Mouse (Mus musculus): ENCODE measurements around the gene Apc2. TPM values are rescaled to one million over a fixed set of nuclear protein-coding genes. Genes with fewer than 3 reads are reported as not detected.

Gene Apc2
- polyA plus RNA-seq, 1 experiment from 2014 or later = 247 TPM

GRCm38 (mm10) chr10:80299824-80300223 is 4.0 kb downstream of the Apc2 start:
- ATAC-seq (replicated peaks) = no peak
- H3K4me1 ChIP-seq = peaks cover 73% of the 10 kb centered on the region
- no peaks in the 10 kb centered on the region for H3K27me3 ChIP-seq (replicated peaks)
- H3K36me3 ChIP-seq (replicated peaks) = peaks cover 14% of the 10 kb centered on the region
- H3K27ac ChIP-seq = peak overlapping the region; percentile 98
- peak overlapping the region; percentile 92 for H3K9ac ChIP-seq
- H3K4me2 ChIP-seq = peak overlapping the region; percentile 98
- peak overlapping the region; percentile 67 for H3K4me3 ChIP-seq
- WGBS = 28% methylated on average over 10 of the region's 10 CpGs
- no peaks in the 10 kb centered on the region for H3K9me3 ChIP-seq

DNA sequence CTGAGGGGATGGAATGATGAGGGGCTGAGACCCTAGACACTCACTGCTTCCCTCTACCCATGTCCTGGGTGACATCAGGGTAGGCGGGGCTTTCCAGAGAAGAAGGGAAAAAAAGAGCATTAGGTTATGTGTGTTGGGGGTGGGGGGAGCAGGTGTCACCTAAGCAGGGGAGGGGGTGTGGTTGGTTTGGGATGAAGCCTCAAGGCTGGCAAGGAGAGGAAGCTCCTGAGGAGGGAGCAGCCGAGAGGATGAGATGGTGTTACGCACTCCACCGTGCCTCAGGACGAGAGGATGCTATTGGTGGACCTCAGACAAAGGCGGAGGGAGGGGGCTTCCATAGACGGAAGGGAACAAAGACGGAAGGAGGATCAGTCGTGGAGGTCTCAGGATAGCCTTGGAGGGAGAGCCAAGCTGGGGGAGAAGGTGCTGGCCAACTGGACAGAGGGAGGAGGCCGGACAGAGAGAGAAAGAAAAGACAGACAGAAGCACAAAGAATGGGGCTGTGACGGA is 5.0 kb downstream of the Apc2 start:
- H3K4me2 ChIP-seq = peak overlapping the region; percentile 98
- 2% methylated on average over 11 of the region's 11 CpGs for WGBS
- H3K4me3 ChIP-seq = peak overlapping the region; percentile 67
- peaks cover 23% of the 10 kb centered on the region for H3K36me3 ChIP-seq (replicated peaks)
- H3K27ac ChIP-seq = peak overlapping the region; percentile 98
- H3K9ac ChIP-seq = peak overlapping the region; percentile 92
- H3K27me3 ChIP-seq (replicated peaks) = no peaks in the 10 kb centered on the region
- peaks cover 73% of the 10 kb centered on the region for H3K4me1 ChIP-seq
- ATAC-seq (replicated peaks) = peak; percentile 85
- no peaks in the 10 kb centered on the region for H3K9me3 ChIP-seq

DNA sequence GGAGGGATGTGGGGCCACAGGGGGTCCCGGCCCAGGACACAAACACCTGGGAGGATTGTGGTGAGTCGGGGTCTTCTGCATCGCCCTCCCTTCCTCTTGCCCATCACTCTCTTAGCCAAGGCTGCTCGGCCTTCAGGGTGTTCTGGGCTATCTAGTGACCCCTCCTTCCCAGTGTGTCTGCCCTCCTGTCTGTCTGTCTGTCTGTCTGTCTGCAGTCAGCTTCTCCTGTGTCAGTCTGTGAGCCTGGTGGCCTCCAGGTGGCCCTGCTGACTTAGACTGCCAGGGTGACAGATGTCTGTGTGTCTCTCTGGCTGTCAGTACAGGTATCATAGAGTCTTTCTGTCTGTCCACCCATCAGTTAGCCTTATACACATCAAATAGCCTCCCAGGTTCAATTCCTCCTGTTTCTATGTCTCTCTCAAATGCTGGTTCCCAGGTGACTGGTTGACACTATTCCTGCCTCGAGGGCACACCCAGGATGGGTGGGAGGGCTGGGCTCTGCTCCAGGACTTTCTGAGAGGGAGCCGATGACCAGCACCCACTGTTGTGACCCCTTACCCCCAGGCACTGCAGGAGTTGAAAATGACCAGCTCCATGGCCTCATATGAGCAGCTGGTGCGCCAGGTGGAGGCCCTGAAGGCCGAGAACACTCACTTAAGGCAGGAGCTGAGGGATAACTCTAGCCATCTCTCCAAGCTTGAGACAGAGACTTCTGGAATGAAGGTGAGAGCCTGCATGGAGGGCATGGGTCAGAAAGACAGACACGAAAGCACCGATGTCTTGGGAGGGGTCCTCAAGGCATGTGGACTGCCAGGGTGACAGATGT is 5.7 kb downstream of the Apc2 start:
- no peaks in the 10 kb centered on the region for H3K27me3 ChIP-seq (replicated peaks)
- peak overlapping the region; percentile 67 for H3K4me3 ChIP-seq
- H3K36me3 ChIP-seq (replicated peaks) = peaks cover 30% of the 10 kb centered on the region
- peaks cover 68% of the 10 kb centered on the region for H3K4me1 ChIP-seq
- no peaks in the 10 kb centered on the region for H3K9me3 ChIP-seq
- peak overlapping the region; percentile 98 for H3K27ac ChIP-seq
- peak overlapping the region; percentile 98 for H3K4me2 ChIP-seq
- 53% methylated on average over 10 of the region's 10 CpGs for WGBS
- no peak for ATAC-seq (replicated peaks)
- H3K9ac ChIP-seq = peak overlapping the region; percentile 92

DNA sequence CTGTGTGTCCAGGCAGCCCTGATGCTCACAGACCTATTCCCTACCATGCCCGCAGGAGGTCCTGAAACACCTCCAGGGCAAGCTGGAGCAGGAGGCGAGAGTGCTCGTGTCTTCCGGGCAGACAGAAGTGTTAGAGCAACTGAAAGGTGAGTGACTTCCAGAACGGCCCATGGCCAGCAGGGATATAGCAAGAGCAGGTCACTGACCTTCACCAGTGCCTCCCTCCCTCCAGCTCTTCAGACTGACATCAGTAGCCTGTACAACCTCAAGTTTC is 6.2 kb downstream of the Apc2 start:
- ATAC-seq (replicated peaks) = no peak
- peak overlapping the region; percentile 92 for H3K9ac ChIP-seq
- peaks cover 36% of the 10 kb centered on the region for H3K36me3 ChIP-seq (replicated peaks)
- WGBS = 46% methylated on average over 5 of the region's 5 CpGs
- H3K9me3 ChIP-seq = no peaks in the 10 kb centered on the region
- peak overlapping the region; percentile 67 for H3K4me3 ChIP-seq
- H3K27me3 ChIP-seq (replicated peaks) = no peaks in the 10 kb centered on the region
- H3K4me2 ChIP-seq = peak overlapping the region; percentile 98
- H3K27ac ChIP-seq = peak overlapping the region; percentile 98
- peaks cover 63% of the 10 kb centered on the region for H3K4me1 ChIP-seq

DNA sequence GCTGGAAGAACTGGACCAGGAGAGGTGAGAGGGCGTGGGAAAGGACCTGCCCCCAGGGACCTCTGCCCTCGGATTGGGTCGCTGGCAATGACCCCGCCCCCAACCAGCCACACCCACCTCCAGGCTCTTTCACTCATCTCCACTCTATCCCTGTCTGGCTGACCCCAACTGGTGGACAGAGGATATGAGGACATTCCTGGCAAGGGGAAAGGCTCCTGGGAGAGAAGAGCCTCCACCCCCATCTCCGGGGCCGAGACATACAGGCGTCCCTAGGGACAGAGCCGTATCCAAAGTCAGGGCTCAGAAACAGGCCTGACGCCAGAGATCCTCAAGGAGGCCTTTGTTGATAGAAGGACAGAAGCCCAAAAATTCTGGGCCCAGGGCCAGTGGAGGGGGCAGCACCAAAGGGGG is 6.7 kb downstream of the Apc2 start:
- peaks cover 58% of the 10 kb centered on the region for H3K4me1 ChIP-seq
- peak overlapping the region; percentile 92 for H3K9ac ChIP-seq
- no peak for ATAC-seq (replicated peaks)
- H3K36me3 ChIP-seq (replicated peaks) = peaks cover 40% of the 10 kb centered on the region
- peak overlapping the region; percentile 98 for H3K4me2 ChIP-seq
- 9% methylated on average over 9 of the region's 9 CpGs for WGBS
- no peaks in the 10 kb centered on the region for H3K27me3 ChIP-seq (replicated peaks)
- H3K4me3 ChIP-seq = peak overlapping the region; percentile 67
- no peaks in the 10 kb centered on the region for H3K9me3 ChIP-seq
- H3K27ac ChIP-seq = peak overlapping the region; percentile 98

- Histone ChIP-seq H3K9ac (peak overlapping the region; percentile 1; the same call in 1 of the 2 replicates), H3K36me3 (replicated peaks) (peaks cover 60% of the 10 kb centered on the region), H3K4me3 (no peak overlapping the region), H3K9me3 (no peaks in the 10 kb centered on the region), H3K4me1 (peaks cover 45% of the 10 kb centered on the region), H3K27me3 (replicated peaks) (no peaks in the 10 kb centered on the region), H3K4me2 (peak overlapping the region; percentile 26), H3K27ac (no peak overlapping the region)
- ATAC-seq (replicated peaks) = no peak
- WGBS = 39% methylated on average over 12 of the region's 12 CpGs
Observed at GRCm38 (mm10) chr10:80304458-80304857, 8.7 kb downstream of the Apc2 start.

DNA sequence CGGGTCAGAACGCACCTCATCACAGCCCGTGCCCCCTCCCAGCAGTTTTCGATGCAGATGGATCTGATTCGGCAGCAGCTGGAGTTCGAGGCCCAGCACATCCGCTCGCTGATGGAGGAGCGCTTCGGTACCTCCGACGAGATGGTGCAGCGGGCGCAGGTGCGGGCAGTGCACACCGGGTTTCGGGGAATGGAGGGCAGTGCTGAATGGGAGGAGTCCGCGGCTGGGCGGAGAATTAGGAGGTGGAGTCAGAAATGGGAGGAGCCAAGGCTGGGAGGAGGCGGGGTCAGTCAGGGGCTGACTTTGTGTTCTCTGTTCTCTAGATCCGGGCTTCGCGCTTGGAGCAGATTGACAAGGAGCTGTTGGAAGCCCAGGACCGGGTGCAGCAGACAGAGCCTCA is 9.1 kb downstream of the Apc2 start:
- no peaks in the 10 kb centered on the region for H3K27me3 ChIP-seq (replicated peaks)
- H3K36me3 ChIP-seq (replicated peaks) = peaks cover 63% of the 10 kb centered on the region
- peak overlapping the region; percentile 1; the same call in 1 of the 2 replicates for H3K9ac ChIP-seq
- H3K4me3 ChIP-seq = no peak overlapping the region
- H3K9me3 ChIP-seq = no peaks in the 10 kb centered on the region
- 31% methylated on average over 25 of the region's 25 CpGs for WGBS
- ATAC-seq (replicated peaks) = no peak
- peak overlapping the region; percentile 26 for H3K4me2 ChIP-seq
- peaks cover 45% of the 10 kb centered on the region for H3K4me1 ChIP-seq
- no peak overlapping the region for H3K27ac ChIP-seq

GRCm38 (mm10) chr10:80311560-80311959 is 15.8 kb downstream of the Apc2 start:
- Histone ChIP-seq H3K9ac (no peak overlapping the region), H3K36me3 (replicated peaks) (peaks cover 93% of the 10 kb centered on the region), H3K27me3 (replicated peaks) (no peaks in the 10 kb centered on the region), H3K4me3 (no peak overlapping the region), H3K4me2 (no peak overlapping the region), H3K4me1 (peaks cover 16% of the 10 kb centered on the region), H3K27ac (no peak overlapping the region), H3K9me3 (no peaks in the 10 kb centered on the region)
- ATAC-seq (replicated peaks) = no peak
- 87% methylated on average over 16 of the region's 16 CpGs for WGBS

DNA sequence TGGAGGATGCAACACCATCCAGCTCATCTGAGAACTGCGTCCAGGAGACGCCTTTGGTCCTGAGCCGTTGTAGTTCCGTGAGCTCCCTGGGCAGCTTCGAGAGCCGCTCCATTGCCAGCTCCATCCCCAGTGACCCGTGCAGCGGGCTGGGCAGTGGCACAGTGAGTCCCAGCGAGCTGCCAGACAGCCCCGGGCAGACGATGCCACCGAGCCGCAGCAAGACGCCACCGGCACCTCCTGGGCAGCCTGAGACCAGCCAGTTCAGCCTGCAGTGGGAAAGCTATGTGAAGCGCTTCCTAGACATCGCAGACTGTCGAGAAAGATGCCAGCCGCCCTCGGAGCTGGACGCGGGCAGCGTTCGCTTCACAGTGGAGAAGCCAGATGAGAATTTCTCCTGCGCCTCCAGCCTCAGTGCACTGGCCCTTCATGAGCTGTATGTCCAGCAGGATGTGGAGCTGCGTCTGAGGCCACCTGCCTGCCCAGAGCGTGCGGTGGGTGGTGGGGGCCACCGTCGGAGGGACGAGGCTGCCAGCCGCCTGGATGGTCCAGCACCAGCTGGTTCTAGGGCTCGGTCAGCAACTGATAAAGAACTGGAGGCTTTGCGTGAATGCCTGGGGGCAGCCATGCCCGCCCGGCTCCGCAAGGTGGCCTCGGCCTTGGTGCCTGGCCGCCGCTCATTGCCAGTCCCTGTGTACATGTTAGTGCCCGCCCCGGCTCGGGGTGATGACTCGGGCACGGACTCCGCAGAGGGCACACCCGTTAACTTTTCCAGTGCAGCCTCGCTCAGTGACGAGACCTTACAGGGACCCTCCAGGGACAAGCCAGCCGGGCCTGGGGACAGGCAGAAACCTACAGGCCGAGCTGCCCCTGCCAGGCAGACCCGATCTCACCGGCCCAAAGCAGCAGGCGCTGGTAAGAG is 17.1 kb downstream of the Apc2 start:
- Histone ChIP-seq H3K4me2 (no peak overlapping the region), H3K4me3 (no peak overlapping the region), H3K36me3 (replicated peaks) (peaks cover 92% of the 10 kb centered on the region), H3K9me3 (no peaks in the 10 kb centered on the region), H3K27me3 (replicated peaks) (no peaks in the 10 kb centered on the region), H3K4me1 (peaks cover 26% of the 10 kb centered on the region), H3K27ac (no peak overlapping the region), H3K9ac (no peak overlapping the region)
- no peak for ATAC-seq (replicated peaks)
- 74% methylated on average over 54 of the region's 54 CpGs for WGBS

DNA sequence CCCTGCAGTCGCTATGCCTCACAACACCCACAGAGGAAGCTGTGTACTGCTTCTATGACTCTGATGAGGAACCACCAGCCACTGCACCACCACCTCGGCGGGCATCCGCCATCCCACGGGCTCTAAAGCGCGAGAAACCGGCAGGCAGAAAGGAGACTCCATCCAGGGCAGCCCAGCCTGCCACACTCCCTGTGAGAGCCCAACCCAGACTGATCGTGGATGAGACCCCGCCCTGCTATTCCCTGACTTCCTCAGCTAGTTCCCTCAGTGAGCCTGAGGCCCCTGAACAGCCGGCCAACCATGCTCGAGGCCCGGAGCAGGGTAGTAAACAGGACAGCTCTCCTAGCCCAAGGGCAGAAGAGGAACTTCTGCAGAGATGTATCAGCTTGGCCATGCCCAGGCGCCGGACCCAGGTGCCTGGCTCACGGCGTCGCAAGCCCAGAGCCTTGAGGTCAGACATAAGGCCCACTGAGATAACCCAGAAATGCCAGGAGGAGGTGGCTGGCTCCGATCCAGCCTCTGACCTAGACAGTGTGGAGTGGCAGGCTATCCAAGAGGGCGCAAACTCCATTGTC is 17.9 kb downstream of the Apc2 start:
- Histone ChIP-seq H3K4me1 (peaks cover 27% of the 10 kb centered on the region), H3K4me3 (no peak overlapping the region)
- 63% methylated on average over 20 of the region's 20 CpGs for WGBS

DNA sequence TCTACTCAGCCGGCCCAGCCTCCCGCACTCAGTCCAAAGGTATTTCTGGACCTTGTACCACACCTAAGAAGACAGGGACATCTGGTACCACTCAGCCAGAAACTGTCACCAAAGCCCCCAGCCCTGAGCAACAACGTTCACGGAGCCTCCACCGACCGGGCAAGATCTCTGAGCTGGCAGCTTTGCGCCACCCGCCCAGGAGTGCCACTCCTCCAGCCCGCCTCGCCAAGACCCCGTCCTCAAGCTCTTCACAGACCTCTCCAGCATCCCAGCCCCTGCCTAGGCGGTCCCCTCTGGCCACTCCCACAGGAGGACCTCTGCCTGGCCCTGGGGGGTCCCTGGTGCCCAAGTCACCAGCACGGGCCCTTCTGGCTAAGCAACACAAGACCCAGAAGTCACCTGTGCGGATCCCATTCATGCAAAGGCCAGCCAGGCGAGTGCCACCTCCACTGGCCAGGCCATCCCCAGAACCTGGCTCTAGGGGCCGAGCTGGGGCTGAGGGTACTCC is 18.8 kb downstream of the Apc2 start:
- peaks cover 83% of the 10 kb centered on the region for H3K36me3 ChIP-seq (replicated peaks)
- no peaks in the 10 kb centered on the region for H3K27me3 ChIP-seq (replicated peaks)
- H3K4me2 ChIP-seq = no peak overlapping the region
- peaks cover 35% of the 10 kb centered on the region for H3K4me1 ChIP-seq
- no peak for ATAC-seq (replicated peaks)
- H3K9me3 ChIP-seq = no peaks in the 10 kb centered on the region
- WGBS = 55% methylated on average over 16 of the region's 16 CpGs
- no peak overlapping the region for H3K27ac ChIP-seq
- no peak overlapping the region for H3K4me3 ChIP-seq
- no peak overlapping the region for H3K9ac ChIP-seq

More for the DNA sequence above, 17.9 kb downstream of the Apc2 start:
- H3K9me3 ChIP-seq = no peaks in the 10 kb centered on the region
- no peak for ATAC-seq (replicated peaks)
- H3K27ac ChIP-seq = no peak overlapping the region
- H3K36me3 ChIP-seq (replicated peaks) = peaks cover 89% of the 10 kb centered on the region
- H3K27me3 ChIP-seq (replicated peaks) = no peaks in the 10 kb centered on the region
- no peak overlapping the region for H3K9ac ChIP-seq
- H3K4me2 ChIP-seq = no peak overlapping the region

- H3K9me3 ChIP-seq = no peaks in the 10 kb centered on the region
Observed at GRCm38 (mm10) chr10:80315315-80315714, 19.5 kb downstream of the Apc2 start.

More at GRCm38 (mm10) chr10:80315315-80315714, 19.5 kb downstream of the Apc2 start:
- H3K4me3 ChIP-seq = no peak overlapping the region
- ATAC-seq (replicated peaks) = no peak
- no peak overlapping the region for H3K27ac ChIP-seq
- no peaks in the 10 kb centered on the region for H3K27me3 ChIP-seq (replicated peaks)
- H3K4me1 ChIP-seq = peaks cover 41% of the 10 kb centered on the region
- no peak overlapping the region for H3K9ac ChIP-seq
- WGBS = 56% methylated on average over 27 of the region's 27 CpGs
- H3K4me2 ChIP-seq = no peak overlapping the region
- peaks cover 76% of the 10 kb centered on the region for H3K36me3 ChIP-seq (replicated peaks)

All from midbrain, embryonic 15.5 days (tissue).